Mouse (Mus musculus): ENCODE data around the gene Taf8. TPM values are rescaled to one million over a fixed set of nuclear protein-coding genes. Genes with fewer than 3 reads are reported as not detected.

Gene Taf8
- polyA plus RNA-seq, 1 experiment from 2014 or later = 9.2 TPM

DNA sequence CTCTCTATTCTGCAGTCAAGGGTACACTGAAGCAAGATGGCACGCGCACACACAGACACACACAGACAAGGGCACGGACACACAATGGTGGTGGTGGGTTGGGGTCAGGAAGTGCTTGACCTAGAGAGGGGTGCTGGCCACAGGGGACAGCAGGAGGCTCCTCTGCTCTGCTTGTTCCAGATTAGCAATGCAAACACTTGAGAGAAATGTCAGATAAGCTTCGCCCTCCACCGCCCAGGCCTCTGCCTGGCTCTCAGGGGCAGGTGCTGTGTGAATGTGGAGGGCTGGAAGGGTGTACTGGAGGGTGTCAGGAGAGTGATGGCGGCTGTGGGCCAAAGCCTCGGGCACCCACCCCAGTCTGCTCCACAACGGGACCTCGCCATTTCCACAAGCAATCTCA lies 56.1 kb downstream of the Taf8 start:
- Histone ChIP-seq H3K27ac (ENCODE audit: low read depth, low read length) (peak overlapping the region; percentile 55; the same call in 1 of the 2 replicates), H3K9ac (ENCODE audit: low read depth, low read length) (no peak overlapping the region)
- TF ChIP-seq CTCF (IDR thresholded peaks at IDR 0.05; ENCODE audit: low read depth) = no peak

DNA sequence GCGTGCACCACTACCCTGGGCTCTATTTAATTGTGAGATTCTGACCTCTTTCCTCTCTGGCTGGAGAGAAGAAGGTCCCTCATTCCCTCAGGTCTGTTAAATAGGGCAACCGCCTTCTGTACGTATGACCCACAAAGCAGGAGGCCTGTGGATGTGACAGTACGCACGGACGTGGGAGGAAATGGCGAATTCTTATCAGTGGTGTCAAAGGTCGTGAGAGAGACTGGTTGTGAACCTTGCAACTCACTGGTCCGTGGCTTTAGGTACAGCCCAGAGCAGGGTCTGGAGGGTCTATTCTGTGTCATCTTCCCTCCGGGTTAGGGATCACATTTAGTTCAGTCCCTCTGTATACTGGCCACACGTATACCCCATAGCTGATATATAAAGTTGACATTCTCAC lies 56.6 kb downstream of the Taf8 start:
- Histone ChIP-seq H3K27ac (ENCODE audit: low read depth, low read length) (peak overlapping the region; percentile 55), H3K9ac (ENCODE audit: low read depth, low read length) (no peak overlapping the region), H3K36me3 (ENCODE audit: control insufficient read depth, insufficient read depth) (peaks cover 5% of the 10 kb centered on the region; the same call in 1 of the 2 replicates), H3K4me1 (replicated peaks; ENCODE audit: control insufficient read depth, insufficient read depth, low read length) (peaks cover 18% of the 10 kb centered on the region), H3K4me3 (ENCODE audit: low read depth, low read length) (no peak overlapping the region), H3K4me2 (replicated peaks; ENCODE audit: low read depth) (0 out of 2 replicates have a peak overlapping the region, but pooled peaks have one; percentile 2), H3K27me3 (replicated peaks; ENCODE audit: control insufficient read depth, insufficient read depth, low read length) (no peaks in the 10 kb centered on the region), H3K9me3 (ENCODE audit: control insufficient read depth) (no peaks in the 10 kb centered on the region)
- 38% methylated on average over 11 of the region's 11 CpGs for WGBS
- ATAC-seq = no peak
- no peak for TF ChIP-seq CTCF (IDR thresholded peaks at IDR 0.05; ENCODE audit: low read depth)

More for the DNA sequence above, 56.1 kb downstream of the Taf8 start:
- H3K4me1 ChIP-seq (replicated peaks; ENCODE audit: control insufficient read depth, insufficient read depth, low read length) = peaks cover 21% of the 10 kb centered on the region
- no peaks in the 10 kb centered on the region for H3K9me3 ChIP-seq (ENCODE audit: control insufficient read depth)
- H3K27me3 ChIP-seq (replicated peaks; ENCODE audit: control insufficient read depth, insufficient read depth, low read length) = no peaks in the 10 kb centered on the region
- H3K36me3 ChIP-seq (ENCODE audit: control insufficient read depth, insufficient read depth) = peaks cover 5% of the 10 kb centered on the region; the same call in 1 of the 2 replicates
- no peak for ATAC-seq
- 40% methylated on average over 9 of the region's 9 CpGs for WGBS
- H3K4me2 ChIP-seq (replicated peaks; ENCODE audit: low read depth) = no peak overlapping the region
- H3K4me3 ChIP-seq (ENCODE audit: low read depth, low read length) = no peak overlapping the region

DNA sequence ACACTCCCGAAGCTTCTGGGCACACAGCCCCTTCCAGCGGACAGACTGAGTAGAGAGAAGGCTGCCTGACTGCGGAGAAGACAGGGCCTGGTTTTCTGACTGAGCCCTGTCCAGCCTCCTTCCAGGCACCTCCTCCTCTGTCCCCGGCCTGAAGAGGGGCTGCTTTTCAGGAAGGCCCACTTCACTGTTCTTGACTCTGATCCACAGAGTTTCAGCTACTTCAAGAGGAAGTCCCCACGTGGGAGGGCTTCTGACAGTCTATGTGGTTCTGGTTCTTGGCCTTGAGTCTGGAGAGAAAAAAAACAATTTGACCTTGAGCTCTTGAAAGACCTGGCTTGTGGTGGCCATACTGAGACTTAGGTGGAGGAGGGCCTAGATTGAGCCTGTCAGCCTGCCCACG lies 58.0 kb downstream of the Taf8 start:
- no peak for TF ChIP-seq CTCF (IDR thresholded peaks at IDR 0.05; ENCODE audit: low read depth)
- Histone ChIP-seq H3K4me3 (ENCODE audit: low read depth, low read length) (no peak overlapping the region), H3K9me3 (ENCODE audit: control insufficient read depth) (no peaks in the 10 kb centered on the region), H3K36me3 (ENCODE audit: control insufficient read depth, insufficient read depth) (peaks cover 5% of the 10 kb centered on the region; the same call in 1 of the 2 replicates), H3K27ac (ENCODE audit: low read depth, low read length) (peak overlapping the region; percentile 36), H3K4me1 (replicated peaks; ENCODE audit: control insufficient read depth, insufficient read depth, low read length) (peaks cover 17% of the 10 kb centered on the region; the same call in 1 of the 2 replicates), H3K9ac (ENCODE audit: low read depth, low read length) (peak overlapping the region; percentile 34), H3K4me2 (replicated peaks; ENCODE audit: low read depth) (no peak overlapping the region), H3K27me3 (replicated peaks; ENCODE audit: control insufficient read depth, insufficient read depth, low read length) (no peaks in the 10 kb centered on the region)
- no peak for ATAC-seq
- WGBS = 53% methylated on average over 6 of the region's 6 CpGs

DNA sequence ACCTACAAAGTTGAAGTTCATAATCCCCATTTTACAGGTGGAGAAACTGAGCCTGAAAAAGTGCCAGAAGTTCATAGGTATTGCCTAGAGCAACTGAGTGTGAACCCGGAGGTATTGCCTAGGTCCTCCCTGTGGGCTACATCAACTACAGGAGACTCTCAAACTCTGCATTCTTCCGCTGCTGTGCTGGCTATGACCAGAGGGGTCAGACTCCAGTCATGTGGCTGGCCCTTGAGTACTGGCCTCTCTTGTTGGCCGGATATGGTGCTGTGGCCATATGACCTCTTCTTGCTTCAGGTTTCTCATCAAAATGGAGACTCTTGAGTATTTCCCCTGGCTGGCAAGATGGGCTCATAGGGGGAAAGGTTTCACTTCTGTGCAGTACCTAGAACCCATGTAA lies 59.8 kb downstream of the Taf8 start:
- WGBS = 66% methylated on average over 3 of the region's 3 CpGs
- Histone ChIP-seq H3K4me2 (replicated peaks; ENCODE audit: low read depth) (0 out of 2 replicates have a peak overlapping the region, but pooled peaks have one; percentile 10), H3K27ac (ENCODE audit: low read depth, low read length) (peak overlapping the region; percentile 88), H3K9me3 (ENCODE audit: control insufficient read depth) (no peaks in the 10 kb centered on the region), H3K9ac (ENCODE audit: low read depth, low read length) (no peak overlapping the region), H3K36me3 (ENCODE audit: control insufficient read depth, insufficient read depth) (no peaks in the 10 kb centered on the region; the same call in 1 of the 2 replicates), H3K4me3 (ENCODE audit: low read depth, low read length) (no peak overlapping the region), H3K4me1 (replicated peaks; ENCODE audit: control insufficient read depth, insufficient read depth, low read length) (peaks cover 12% of the 10 kb centered on the region; the same call in 1 of the 2 replicates), H3K27me3 (replicated peaks; ENCODE audit: control insufficient read depth, insufficient read depth, low read length) (no peaks in the 10 kb centered on the region)
- ATAC-seq = no peak
- TF ChIP-seq CTCF (IDR thresholded peaks at IDR 0.05; ENCODE audit: low read depth) = peak; percentile 43

DNA sequence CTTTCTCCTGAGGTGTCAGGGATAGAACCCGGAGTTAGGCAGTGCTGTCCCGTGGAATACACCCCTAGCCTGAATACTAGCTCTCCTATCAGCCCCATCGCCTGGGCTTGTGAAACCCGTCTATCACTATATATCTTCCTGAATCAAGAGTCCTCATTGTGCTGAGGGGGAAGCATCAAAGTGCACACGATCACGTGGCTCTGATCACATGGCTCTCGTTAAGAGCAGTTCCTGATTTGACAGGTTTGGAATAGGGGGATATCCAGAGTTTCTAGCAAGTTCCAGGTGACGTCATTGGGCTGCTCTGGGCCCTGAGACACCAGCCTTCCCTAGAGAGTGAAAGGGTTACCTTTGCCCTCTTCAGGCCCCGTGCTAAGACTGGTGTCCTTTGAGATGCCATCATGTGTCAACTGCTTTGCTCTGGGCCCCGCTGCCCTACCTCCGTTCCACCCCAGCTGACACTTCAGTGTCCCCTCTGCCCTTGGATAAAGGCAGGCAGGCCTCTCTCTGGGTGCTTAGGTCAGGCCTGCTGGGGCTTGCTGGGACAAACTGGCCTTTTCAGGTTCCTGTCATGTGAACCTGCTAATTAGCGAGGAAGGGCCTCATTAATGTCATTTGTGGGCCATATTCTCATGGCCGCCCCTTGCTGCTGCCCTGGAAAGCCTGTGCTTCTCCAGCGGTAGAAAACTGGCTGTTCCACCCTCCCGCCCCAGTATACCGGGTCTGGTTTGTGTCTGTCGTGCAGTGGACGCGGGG lies 60.6 kb downstream of the Taf8 start:
- H3K27me3 ChIP-seq (replicated peaks; ENCODE audit: control insufficient read depth, insufficient read depth, low read length) = no peaks in the 10 kb centered on the region
- no peaks in the 10 kb centered on the region for H3K9me3 ChIP-seq (ENCODE audit: control insufficient read depth)
- H3K9ac ChIP-seq (ENCODE audit: low read depth, low read length) = no peak overlapping the region
- H3K27ac ChIP-seq (ENCODE audit: low read depth, low read length) = peak overlapping the region; percentile 88
- TF ChIP-seq CTCF (IDR thresholded peaks at IDR 0.05; ENCODE audit: low read depth) = no peak
- no peaks in the 10 kb centered on the region; the same call in 1 of the 2 replicates for H3K36me3 ChIP-seq (ENCODE audit: control insufficient read depth, insufficient read depth)
- WGBS = 33% methylated on average over 19 of the region's 19 CpGs
- no peak overlapping the region for H3K4me3 ChIP-seq (ENCODE audit: low read depth, low read length)
- peak; percentile 72 for ATAC-seq
- H3K4me1 ChIP-seq (replicated peaks; ENCODE audit: control insufficient read depth, insufficient read depth, low read length) = peaks cover 12% of the 10 kb centered on the region; the same call in 1 of the 2 replicates
- 0 out of 2 replicates have a peak overlapping the region, but pooled peaks have one; percentile 10 for H3K4me2 ChIP-seq (replicated peaks; ENCODE audit: low read depth)

DNA sequence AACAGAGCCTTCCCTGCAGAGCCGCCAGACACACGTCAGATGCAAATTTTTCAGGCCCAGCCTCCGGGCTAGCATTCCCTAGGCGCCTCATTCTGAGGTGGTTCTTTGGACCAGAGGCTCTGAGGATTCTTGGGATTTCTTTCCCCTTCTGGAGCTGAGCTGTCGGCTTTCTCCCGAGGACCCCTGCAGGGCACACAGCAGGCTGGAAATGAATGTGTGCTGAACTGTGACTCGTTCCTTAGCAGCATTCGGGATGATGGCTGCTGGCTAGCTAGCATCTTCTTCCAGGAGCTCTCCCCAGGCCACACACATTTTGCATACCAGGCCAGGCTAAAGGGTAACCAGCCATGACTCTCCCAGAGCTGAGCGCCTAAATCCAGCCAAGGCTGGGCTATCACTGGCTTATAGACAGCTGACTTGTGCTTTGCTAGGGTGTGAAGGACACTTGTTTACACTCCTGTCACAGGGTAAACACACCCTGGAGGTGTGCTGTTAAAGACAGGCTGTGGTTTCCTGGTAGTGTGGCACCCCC lies 61.7 kb downstream of the Taf8 start:
- Histone ChIP-seq H3K36me3 (ENCODE audit: control insufficient read depth, insufficient read depth) (no peaks in the 10 kb centered on the region; the same call in 1 of the 2 replicates), H3K27ac (ENCODE audit: low read depth, low read length) (peak overlapping the region; percentile 88), H3K27me3 (replicated peaks; ENCODE audit: control insufficient read depth, insufficient read depth, low read length) (no peaks in the 10 kb centered on the region), H3K4me3 (ENCODE audit: low read depth, low read length) (no peak overlapping the region), H3K4me2 (replicated peaks; ENCODE audit: low read depth) (peak overlapping the region; percentile 35; the same call in 1 of the 2 replicates), H3K9ac (ENCODE audit: low read depth, low read length) (peak overlapping the region; percentile 45), H3K9me3 (ENCODE audit: control insufficient read depth) (no peaks in the 10 kb centered on the region), H3K4me1 (replicated peaks; ENCODE audit: control insufficient read depth, insufficient read depth, low read length) (peaks cover 12% of the 10 kb centered on the region; the same call in 1 of the 2 replicates)
- WGBS = 28% methylated on average over 9 of the region's 9 CpGs
- ATAC-seq = no peak
- no peak for TF ChIP-seq CTCF (IDR thresholded peaks at IDR 0.05; ENCODE audit: low read depth)
